Mouse (Mus musculus): ENCODE data around the gene Cish. TPM values are rescaled to one million over a fixed set of nuclear protein-coding genes. Genes with fewer than 3 reads are reported as not detected.
"Not testable (repeated sequence)": the region's sequence is repeated elsewhere in the genome, so short reads cannot be mapped to it uniquely, and the experiment has no call there.

The Cish gene
- polyA plus RNA-seq, 1 experiment from 2014 or later = 31.1 TPM

GRCm38 (mm10) chr9:107300224-107300973 is 4.6 kb downstream of the Cish start:
- Histone ChIP-seq H3K27me3 (no peaks in the 10 kb centered on the region), H3K9me3 (replicated peaks) (no peaks in the 10 kb centered on the region), H3K36me3 (peaks cover 26% of the 10 kb centered on the region), H3K4me2 (no peak overlapping the region), H3K27ac (no peak overlapping the region), H3K9ac (no peak overlapping the region), H3K4me1 (replicated peaks) (peaks cover 54% of the 10 kb centered on the region), H3K4me3 (no peak overlapping the region)
- 87% methylated on average over 30 of the region's 30 CpGs for WGBS
- ATAC-seq (replicated peaks; ENCODE audit: insufficient number of reproducible peaks, insufficient read depth, low FRiP score, low read depth) = no peak

- Histone ChIP-seq H3K4me2 (no peak overlapping the region), H3K9me3 (replicated peaks) (no peaks in the 10 kb centered on the region), H3K4me1 (replicated peaks) (peaks cover 60% of the 10 kb centered on the region), H3K9ac (no peak overlapping the region), H3K27me3 (no peaks in the 10 kb centered on the region), H3K36me3 (peaks cover 26% of the 10 kb centered on the region), H3K27ac (0 out of 2 replicates have a peak overlapping the region, but pooled peaks have one; percentile 16), H3K4me3 (no peak overlapping the region)
- WGBS = 76% methylated on average over 17 of the region's 17 CpGs
- no peak for ATAC-seq (replicated peaks; ENCODE audit: insufficient number of reproducible peaks, insufficient read depth, low FRiP score, low read depth)
Observed at GRCm38 (mm10) chr9:107301554-107302331, 5.9 kb downstream of the Cish start.

GRCm38 (mm10) chr9:107302592-107302991 is 6.8 kb downstream of the Cish start:
- H3K4me1 ChIP-seq (replicated peaks) = peaks cover 69% of the 10 kb centered on the region

GRCm38 (mm10) chr9:107303121-107303820 is 7.4 kb downstream of the Cish start:
- H3K36me3 ChIP-seq = peaks cover 26% of the 10 kb centered on the region
- WGBS = 64% methylated on average over 9 of the region's 9 CpGs
- H3K9me3 ChIP-seq (replicated peaks) = no peaks in the 10 kb centered on the region
- H3K27me3 ChIP-seq = no peaks in the 10 kb centered on the region
- no peak overlapping the region for H3K4me2 ChIP-seq
- no peak overlapping the region for H3K4me3 ChIP-seq
- no peak for ATAC-seq (replicated peaks; ENCODE audit: insufficient number of reproducible peaks, insufficient read depth, low FRiP score, low read depth)
- H3K9ac ChIP-seq = no peak overlapping the region
- H3K4me1 ChIP-seq (replicated peaks) = peaks cover 70% of the 10 kb centered on the region
- no peak overlapping the region for H3K27ac ChIP-seq

More at GRCm38 (mm10) chr9:107302592-107302991, 6.8 kb downstream of the Cish start:
- H3K36me3 ChIP-seq = peaks cover 26% of the 10 kb centered on the region
- 49% methylated on average over 7 of the region's 7 CpGs for WGBS
- H3K4me3 ChIP-seq = no peak overlapping the region
- no peaks in the 10 kb centered on the region for H3K27me3 ChIP-seq
- no peak overlapping the region for H3K4me2 ChIP-seq
- no peak for ATAC-seq (replicated peaks; ENCODE audit: insufficient number of reproducible peaks, insufficient read depth, low FRiP score, low read depth)
- H3K9ac ChIP-seq = no peak overlapping the region
- no peak overlapping the region for H3K27ac ChIP-seq
- H3K9me3 ChIP-seq (replicated peaks) = no peaks in the 10 kb centered on the region

GRCm38 (mm10) chr9:107303900-107304299 is 8.1 kb downstream of the Cish start:
- H3K4me1 ChIP-seq (replicated peaks) = peaks cover 69% of the 10 kb centered on the region
- 82% methylated on average over 5 of the region's 5 CpGs for WGBS
- ATAC-seq (replicated peaks; ENCODE audit: insufficient number of reproducible peaks, insufficient read depth, low FRiP score, low read depth) = no peak

GRCm38 (mm10) chr9:107304383-107304782 is 8.6 kb downstream of the Cish start:
- Histone ChIP-seq H3K27ac (no peak overlapping the region), H3K4me3 (no peak overlapping the region), H3K4me2 (no peak overlapping the region), H3K9me3 (replicated peaks) (no peaks in the 10 kb centered on the region), H3K27me3 (no peaks in the 10 kb centered on the region), H3K4me1 (replicated peaks) (peaks cover 69% of the 10 kb centered on the region), H3K9ac (no peak overlapping the region), H3K36me3 (peaks cover 26% of the 10 kb centered on the region)
- no peak for ATAC-seq (replicated peaks; ENCODE audit: insufficient number of reproducible peaks, insufficient read depth, low FRiP score, low read depth)
- WGBS = 93% methylated on average over 3 of the region's 3 CpGs

More at GRCm38 (mm10) chr9:107303900-107304299, 8.1 kb downstream of the Cish start:
- H3K27me3 ChIP-seq = no peaks in the 10 kb centered on the region
- H3K36me3 ChIP-seq = peaks cover 26% of the 10 kb centered on the region
- no peaks in the 10 kb centered on the region for H3K9me3 ChIP-seq (replicated peaks)
- H3K9ac ChIP-seq = no peak overlapping the region
- no peak overlapping the region for H3K4me3 ChIP-seq
- H3K4me2 ChIP-seq = no peak overlapping the region
- H3K27ac ChIP-seq = no peak overlapping the region

- peaks cover 23% of the 10 kb centered on the region for H3K36me3 ChIP-seq
- no peak overlapping the region for H3K4me3 ChIP-seq
- H3K4me2 ChIP-seq = no peak overlapping the region
- H3K4me1 ChIP-seq (replicated peaks) = peaks cover 64% of the 10 kb centered on the region
- H3K9ac ChIP-seq = no peak overlapping the region
- H3K9me3 ChIP-seq (replicated peaks) = no peaks in the 10 kb centered on the region
- H3K27ac ChIP-seq = peak overlapping the region; percentile 50; the same call in 1 of the 2 replicates
- ATAC-seq (replicated peaks; ENCODE audit: insufficient number of reproducible peaks, insufficient read depth, low FRiP score, low read depth) = no peak
- 77% methylated on average over 4 of the region's 4 CpGs for WGBS
- H3K27me3 ChIP-seq = no peaks in the 10 kb centered on the region
Observed at GRCm38 (mm10) chr9:107305012-107305411, 9.2 kb downstream of the Cish start.

GRCm38 (mm10) chr9:107305601-107306542 is 10.0 kb downstream of the Cish start:
- Histone ChIP-seq H3K4me1 (replicated peaks) (peaks cover 59% of the 10 kb centered on the region), H3K4me3 (no peak overlapping the region), H3K27ac (peak overlapping the region; percentile 50; the same call in 1 of the 2 replicates), H3K27me3 (no peaks in the 10 kb centered on the region), H3K9me3 (replicated peaks) (no peaks in the 10 kb centered on the region), H3K36me3 (peaks cover 15% of the 10 kb centered on the region), H3K4me2 (no peak overlapping the region), H3K9ac (no peak overlapping the region)
- ATAC-seq (replicated peaks; ENCODE audit: insufficient number of reproducible peaks, insufficient read depth, low FRiP score, low read depth) = no peak
- 49% methylated on average over 13 of the region's 13 CpGs for WGBS

- H3K27me3 ChIP-seq; H3K4me2 ChIP-seq; H3K9me3 ChIP-seq (replicated peaks); H3K9ac ChIP-seq; ATAC-seq (replicated peaks; ENCODE audit: insufficient number of reproducible peaks, insufficient read depth, low FRiP score, low read depth); H3K4me3 ChIP-seq; H3K36me3 ChIP-seq: not testable (repeated sequence)
- 96% methylated on average over 1 of the region's 1 CpGs for WGBS
- H3K4me1 ChIP-seq (replicated peaks) = peaks cover 55% of the 10 kb centered on the region
- H3K27ac ChIP-seq = peak overlapping the region; percentile 92; the same call in 1 of the 2 replicates
Observed at GRCm38 (mm10) chr9:107306673-107307072, 10.8 kb downstream of the Cish start.

GRCm38 (mm10) chr9:107307099-107307872 is 11.5 kb downstream of the Cish start:
- Histone ChIP-seq H3K27me3 (no peaks in the 10 kb centered on the region), H3K4me1 (replicated peaks) (peaks cover 50% of the 10 kb centered on the region), H3K4me2 (peak overlapping the region; percentile 51), H3K9ac (peak overlapping the region; percentile 31; the same call in 1 of the 2 replicates), H3K36me3 (peaks cover under 1% of the 10 kb centered on the region; the same call in 1 of the 2 replicates), H3K27ac (peak overlapping the region; percentile 92), H3K9me3 (replicated peaks) (no peaks in the 10 kb centered on the region), H3K4me3 (no peak overlapping the region)
- WGBS = 53% methylated on average over 11 of the region's 11 CpGs
- ATAC-seq (replicated peaks; ENCODE audit: insufficient number of reproducible peaks, insufficient read depth, low FRiP score, low read depth) = peak; percentile 12; the same call in 1 of the 2 replicates
